In genomic region chr9:63603849-63604248, GRCm38 (mm10) we compare ENCODE assay signal across 8 mouse cellular contexts. TPM values are rescaled to one million over a fixed set of nuclear protein-coding genes. Genes with fewer than 3 reads are reported as not detected.
DNase-seq lines count a peak whose midpoint lies in the region; ATAC-seq and TF ChIP-seq lines count a peak whose summit lies in the region.

No protein-coding gene starts in this region.

- WGBS in cerebellum, adult 2 months, result 40% methylated on average over 6 of the region's 6 CpGs
- WGBS in hindbrain, embryonic 16.5 days, result 63% methylated on average over 6 of the region's 6 CpGs
- 13% methylated on average over 6 of the region's 6 CpGs for WGBS in liver, embryonic 14.5 days (ENCODE audit: insufficient replicate concordance)
- WGBS in thymus, adult 2 months, result 24% methylated on average over 6 of the region's 6 CpGs

- no peak for ATAC-seq in hindbrain, embryonic 16.5 days
- ATAC-seq in liver, embryonic 14.5 days (ENCODE audit: insufficient read depth), result no peak
- ATAC-seq in inflammation-experienced regulatory T-cells, adult 6 months, result no peak

- H3K27me3 ChIP-seq in cerebellum, adult 2 months (ENCODE audit: control insufficient read depth, insufficient read depth, low read length), result no peaks in the 10 kb centered on the region
- no peaks in the 10 kb centered on the region for H3K27me3 ChIP-seq in hindbrain, embryonic 16.5 days (replicated peaks; ENCODE audit: control insufficient read depth, insufficient read depth, low read length)
- H3K27me3 ChIP-seq in liver, embryonic 14.5 days (ENCODE audit: control insufficient read depth, insufficient read depth, low read length), result no peaks in the 10 kb centered on the region
- no peaks in the 10 kb centered on the region for H3K27me3 ChIP-seq in thymus, adult 2 months (ENCODE audit: control insufficient read depth, insufficient read depth, low read length)

- H3K27ac ChIP-seq in cerebellum, adult 2 months (ENCODE audit: insufficient read depth, low read length), result no peak overlapping the region
- no peak overlapping the region for H3K27ac ChIP-seq in hindbrain, embryonic 16.5 days (ENCODE audit: low read depth, low read length)
- H3K27ac ChIP-seq in liver, embryonic 14.5 days, result peak overlapping the region; percentile 36; the same call in 1 of the 2 replicates
- peak overlapping the region; percentile 90 for H3K27ac ChIP-seq in thymus, adult 2 months (ENCODE audit: control insufficient read depth, insufficient read depth, low read length)

- no peaks in the 10 kb centered on the region for H3K9me3 ChIP-seq in hindbrain, embryonic 16.5 days (ENCODE audit: control insufficient read depth, low read length)
- no peaks in the 10 kb centered on the region for H3K9me3 ChIP-seq in liver, embryonic 14.5 days (ENCODE audit: control insufficient read depth, low read length)

- intact Hi-C loops in left cerebral cortex, postnatal 4 days (cut with DNase I), result loop anchor here (10.0 kb wide), 1 partner anchor 469 kb away; no protein-coding TSS in a partner anchor

- H3K9ac ChIP-seq in hindbrain, embryonic 16.5 days (ENCODE audit: low read depth, low read length), result no peak overlapping the region
- H3K9ac ChIP-seq in liver, embryonic 14.5 days (replicated peaks), result peak overlapping the region; percentile 85

- H3K4me2 ChIP-seq in hindbrain, embryonic 16.5 days (ENCODE audit: low read length), result peak overlapping the region; percentile 58
- H3K4me2 ChIP-seq in liver, embryonic 14.5 days (ENCODE audit: low read depth), result peak overlapping the region; percentile 92

- peaks cover 3% of the 10 kb centered on the region; the same call in 1 of the 2 replicates for H3K4me1 ChIP-seq in cerebellum, adult 2 months (ENCODE audit: control insufficient read depth, insufficient read depth, low read length)
- H3K4me1 ChIP-seq in hindbrain, embryonic 16.5 days (ENCODE audit: control insufficient read depth, insufficient read depth, low read depth, low read length), result peaks cover 14% of the 10 kb centered on the region
- H3K4me1 ChIP-seq in liver, embryonic 14.5 days (replicated peaks; ENCODE audit: control insufficient read depth in 2 of 2, insufficient read depth in 2 of 2, low read length in 1 of 2), result peaks cover 11% of the 10 kb centered on the region in 2 experiments
- peaks cover 19% of the 10 kb centered on the region for H3K4me1 ChIP-seq in thymus, adult 2 months (replicated peaks; ENCODE audit: control insufficient read depth, insufficient read depth, low read length)

- H3K36me3 ChIP-seq in hindbrain, embryonic 16.5 days (ENCODE audit: control insufficient read depth, insufficient read depth, low read length), result no peaks in the 10 kb centered on the region
- H3K36me3 ChIP-seq in liver, embryonic 14.5 days (replicated peaks; ENCODE audit: control insufficient read depth, insufficient read depth, low read depth), result no peaks in the 10 kb centered on the region
- no peaks in the 10 kb centered on the region for H3K36me3 ChIP-seq in thymus, adult 2 months (ENCODE audit: control insufficient read depth, insufficient read depth, low read length)

- DNase-seq in left cerebral cortex, postnatal 4 days, result peak; percentile 12
- DNase-seq in left cerebral cortex, adult 11 months (ENCODE audit: low spot score), result no peak
- DNase-seq in cerebellum, adult 2 months, result peak; percentile 44 to 48
- DNase-seq in liver, embryonic 14.5 days (ENCODE audit: low read depth in 3 of 3, low spot score in 3 of 3), result peak; percentile 43 to 49 (median 46)
- DNase-seq in thymus, adult 2 months, result peak; percentile 59
- no peak for DNase-seq in embryo, embryonic 9.5 days (ENCODE audit: extremely low spot score)

- no peak for TF ChIP-seq POLR2A in cerebellum, adult 2 months (IDR thresholded peaks at IDR 0.05; ENCODE audit: borderline replicate concordance, insufficient read depth, low read length)
- no peak for TF ChIP-seq POLR2A in thymus, adult 2 months (IDR thresholded peaks at IDR 0.05; ENCODE audit: control insufficient read depth, extremely low read depth, insufficient read depth, low read length, poor library complexity)

- no peak for TF ChIP-seq EP300 in liver, embryonic 14.5 days (IDR thresholded peaks at IDR 0.05; ENCODE audit: low read depth)

- H3K4me3 ChIP-seq in cerebellum, adult 2 months (replicated peaks; ENCODE audit: insufficient read depth, low read depth, low read length), result peak overlapping the region; percentile 38
- peak overlapping the region; percentile 96 for H3K4me3 ChIP-seq in hindbrain, embryonic 16.5 days (ENCODE audit: low read length)
- H3K4me3 ChIP-seq in liver, embryonic 14.5 days (ENCODE audit: insufficient read depth in 1 of 2, low read depth in 2 of 2, low read length in 2 of 2), result peak overlapping the region; percentile 86 to 95
- peak overlapping the region; percentile 19 for H3K4me3 ChIP-seq in thymus, adult 2 months (ENCODE audit: control insufficient read depth, insufficient read depth, low read length)

- no peak for TF ChIP-seq CTCF in cerebellum, adult 2 months (IDR thresholded peaks at IDR 0.05; ENCODE audit: borderline replicate concordance, insufficient read depth, low read depth, low read length)
- TF ChIP-seq CTCF in liver, embryonic 14.5 days (IDR thresholded peaks at IDR 0.05; ENCODE audit: low read depth), result no peak
- TF ChIP-seq CTCF in thymus, adult 2 months (IDR thresholded peaks at IDR 0.05; ENCODE audit: borderline replicate concordance, control insufficient read depth, extremely low read depth, insufficient read depth, low read length, poor library complexity), result no peak

RNA-seq across cellular contexts. Expression of gene Aagab, which starts 1.4 kb away (rescaled TPM):
- total RNA-seq in left cerebral cortex, postnatal 4 days (2021), result 10 to 100 TPM; 46.5 to 47.2 TPM
- 31.0 and 31.9 TPM in 2 replicates for polyA plus RNA-seq in cerebellum, adult 2 months (2012; rRNA removed)
- 63.4 and 66.0 TPM in 2 replicates for polyA plus RNA-seq in hindbrain, embryonic 16.5 days (2015; fragmentation: Nextera tagmentation; extraction: Ambion mirVana)
- 4.8 and 6.9 TPM in 2 replicates for polyA plus RNA-seq in liver, embryonic 14.5 days (2012; rRNA removed)
- 15.0 and 16.7 TPM in 2 replicates for polyA plus RNA-seq in liver, embryonic 14.5 days (2014; fragmentation: Nextera tagmentation; extraction: Ambion mirVana)
- 39.5 and 46.5 TPM in 2 replicates for polyA plus RNA-seq in thymus, adult 2 months (2012; rRNA removed)
- 10 to 100 TPM; 31.0 to 49.0 (median 47.8) TPM for polyA plus RNA-seq in inflammation-experienced regulatory T-cells, adult 6 months (2017; shearing (Covaris generic))

RNA-seq across cellular contexts. Expression of gene Iqch, which starts 1.6 kb away (rescaled TPM):
- under 1 TPM in 1 of 2 experiments, not detected in 1; 0.16 TPM for total RNA-seq in left cerebral cortex, postnatal 4 days (2021)
- polyA plus RNA-seq in cerebellum, adult 2 months (2012; rRNA removed), result 0.08 TPM in 1 of 2 replicates, not detected in the other
- polyA plus RNA-seq in hindbrain, embryonic 16.5 days (2015; fragmentation: Nextera tagmentation; extraction: Ambion mirVana), result 0.14 and 0.16 TPM in 2 replicates
- polyA plus RNA-seq in liver, embryonic 14.5 days (2012; rRNA removed), result 0.01 TPM in 1 of 2 replicates, not detected in the other
- not detected in 2 replicates for polyA plus RNA-seq in liver, embryonic 14.5 days (2014; fragmentation: Nextera tagmentation; extraction: Ambion mirVana)
- 0.08 and 0.16 TPM in 2 replicates for polyA plus RNA-seq in thymus, adult 2 months (2012; rRNA removed)
- not detected for polyA plus RNA-seq in inflammation-experienced regulatory T-cells, adult 6 months (2017; shearing (Covaris generic))

Comparison
In these comparisons a context has a peak if more than half of its experiments do, and no peak if none do; other contexts are left out.
1. DNase-seq: peak in left cerebral cortex, postnatal 4 days (single experiment), cerebellum, adult 2 months (2 of 2), liver, embryonic 14.5 days (3 of 3) and thymus, adult 2 months (single experiment); none in left cerebral cortex, adult 11 months (single experiment) and embryo, embryonic 9.5 days (single experiment).
2. H3K27ac ChIP-seq: peak in liver, embryonic 14.5 days (single experiment) and thymus, adult 2 months (single experiment); none in cerebellum, adult 2 months (single experiment) and hindbrain, embryonic 16.5 days (single experiment).
3. H3K4me3 ChIP-seq: peak in every context shown above with its lines; median percentile 96 in hindbrain, embryonic 16.5 days; 90 in liver, embryonic 14.5 days; 38 in cerebellum, adult 2 months; 19 in thymus, adult 2 months.